Mouse (Mus musculus) kidney, adult 2 months (tissue): ENCODE data around the gene Gm45711. TPM values are rescaled to one million over a fixed set of nuclear protein-coding genes. Genes with fewer than 3 reads are reported as not detected.
"Not testable (repeated sequence)": the region's sequence is repeated elsewhere in the genome, so short reads cannot be mapped to it uniquely, and the experiment has no call there.

ENCODE experiments used
- DNase-seq: peaks from one replicate; pipeline ENCODE4 v3.0.0; 2021
- H3K27ac ChIP-seq: fragments of 200-500 bp; 2 replicates; pipeline ENCODE4 v1.5.1; 2012; ENCODE audit warnings: low read depth, low read length, control low read depth, inconsistent platforms; ENCODE audit not compliant: insufficient read depth
- H3K27me3 ChIP-seq: fragments of 200-500 bp; replicated peaks from 2 replicates; pipeline ENCODE4 v1.6.1; 2012; ENCODE audit warnings: mild to moderate bottlenecking, moderate library complexity, low read length, inconsistent platforms; ENCODE audit not compliant: control insufficient read depth, insufficient read depth
- H3K36me3 ChIP-seq: fragments of 200-500 bp; 2 replicates; pipeline ENCODE4 v1.6.1; 2012; ENCODE audit warnings: mild to moderate bottlenecking, moderate library complexity, low read length, inconsistent platforms; ENCODE audit not compliant: control insufficient read depth, insufficient read depth
- H3K4me1 ChIP-seq: fragments of 200-500 bp; 2 replicates; pipeline ENCODE4 v1.6.1; 2011; ENCODE audit warnings: low read length; ENCODE audit not compliant: control insufficient read depth, insufficient read depth
- H3K4me3 ChIP-seq: fragments of 200-500 bp; 2 replicates; pipeline ENCODE4 v1.5.1; 2011; ENCODE audit warnings: mild to moderate bottlenecking, low read depth, low read length, control low read depth; ENCODE audit not compliant: insufficient read depth
- CTCF ChIP-seq: fragments of 200-500 bp; conservative IDR thresholded peaks from 2 replicates; pipeline ENCODE4 v1.5.1; 2011; ENCODE audit warnings: low read depth, mild to moderate bottlenecking, control low read depth, low read length, moderate library complexity, mixed read lengths; ENCODE audit not compliant: insufficient read depth, insufficient read length
- POLR2A ChIP-seq: fragments of 200-500 bp; IDR thresholded peaks from one replicate; pipeline ENCODE4 v1.6.1; 2011; ENCODE audit warnings: low read depth, low read length, control low read depth
- WGBS: fragments of 180-500 bp; shearing (Covaris S2); methylation state at CpG from one replicate; pipeline ENCODE4 v1.1.7; 2018; 5-methylcytosine and 5-hydroxymethylcytosine counted together
- polyA plus RNA-seq: library from polyadenylated mRNA; depleted of rRNA; stranded (reverse); fragments of >200 nt; gene quantifications from 2 replicates; pipeline ENCODE4 v1.2.3, GENCODE M21; 2012

Gm45711 gene
- polyA plus RNA-seq, 1 experiment = not detected

DNA sequence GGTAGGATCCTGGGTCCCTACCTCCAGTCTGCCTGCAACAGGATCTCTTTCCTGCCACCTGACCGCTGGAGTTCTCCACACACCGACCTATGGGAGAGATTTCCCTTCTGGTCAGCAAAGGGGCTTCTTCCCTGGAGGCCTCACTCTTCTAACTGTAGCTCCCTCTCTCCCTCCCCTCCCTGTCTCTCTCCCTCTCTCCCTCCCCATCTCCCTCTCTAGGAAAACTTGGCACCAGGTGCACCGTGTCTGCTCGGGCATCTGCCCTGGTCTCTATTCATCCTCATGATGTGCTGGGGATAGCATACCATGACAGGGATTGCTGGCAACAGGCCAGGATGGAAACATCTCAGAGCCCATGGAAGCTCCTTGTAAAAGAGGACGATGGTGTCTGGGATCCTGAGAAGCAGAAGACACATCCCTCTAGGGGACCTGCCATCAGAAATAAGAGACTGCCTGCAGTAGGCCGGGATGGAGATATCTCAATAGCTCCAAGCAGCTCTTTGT, 40.9 kb downstream of the Gm45711 start:
- no peak overlapping the region for H3K4me3 ChIP-seq
- TF ChIP-seq CTCF (no peak), POLR2A (no peak)
- WGBS = 76% methylated on average over 6 of the region's 6 CpGs
- no peaks in the 10 kb centered on the region for H3K27me3 ChIP-seq
- H3K4me1 ChIP-seq = no peaks in the 10 kb centered on the region
- DNase-seq = no peak
- no peaks in the 10 kb centered on the region for H3K36me3 ChIP-seq
- H3K27ac ChIP-seq = no peak overlapping the region

DNA sequence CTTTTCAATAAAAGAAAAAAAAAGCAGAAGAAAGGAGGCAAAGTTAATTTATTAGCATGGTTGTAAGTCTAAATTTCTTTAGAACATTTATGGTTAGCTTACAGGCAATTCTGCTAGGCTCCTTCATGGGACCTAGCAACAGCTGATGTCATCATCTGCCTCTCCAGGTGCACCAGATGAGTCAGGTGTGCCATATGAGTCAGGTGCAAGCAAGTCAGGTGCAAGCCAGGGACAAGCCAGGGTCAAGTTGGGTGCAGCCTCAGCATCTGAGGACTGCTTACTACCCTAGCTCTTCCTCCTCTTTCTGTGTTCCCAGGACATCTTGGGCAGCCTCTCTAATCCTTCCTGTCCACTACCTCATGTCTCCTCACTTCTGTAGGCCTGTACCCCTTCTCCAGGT, 41.5 kb downstream of the Gm45711 start:
- no peaks in the 10 kb centered on the region for H3K4me1 ChIP-seq
- H3K4me3 ChIP-seq = no peak overlapping the region
- no peak for TF ChIP-seq POLR2A
- TF ChIP-seq CTCF = no peak
- DNase-seq = no peak
- H3K36me3 ChIP-seq = no peaks in the 10 kb centered on the region
- H3K27me3 ChIP-seq = no peaks in the 10 kb centered on the region
- no peak overlapping the region for H3K27ac ChIP-seq

DNA sequence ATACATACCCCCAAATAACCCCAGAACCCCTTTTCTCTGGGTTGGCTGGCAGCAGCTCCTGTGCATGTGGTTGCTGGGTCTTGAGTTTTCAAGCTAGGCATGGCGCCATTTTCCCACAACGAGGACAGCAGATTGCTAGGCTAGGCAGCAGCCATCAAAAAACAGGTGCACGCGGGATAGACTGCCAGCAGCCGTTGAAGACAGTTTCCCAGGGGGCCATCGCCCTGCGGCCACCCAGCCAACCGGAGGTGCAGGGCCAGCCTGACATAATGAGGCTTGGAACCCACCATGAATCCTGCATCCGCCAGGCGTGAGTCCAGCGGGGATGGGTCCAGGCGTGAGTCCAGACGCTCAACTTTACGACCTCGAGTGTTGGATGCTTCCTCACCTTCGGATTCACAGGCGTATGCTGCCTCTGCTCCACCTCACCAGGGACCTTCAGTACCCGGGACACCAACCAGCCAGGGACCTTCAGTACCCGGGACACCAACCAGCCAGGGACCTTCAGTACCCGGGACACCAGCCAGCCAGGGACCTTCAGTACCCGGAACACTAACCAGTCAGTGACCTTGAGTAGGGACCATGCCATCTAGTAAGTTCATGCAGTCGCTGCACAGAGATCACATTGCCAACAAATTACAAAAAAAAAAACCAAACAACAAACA, 45.5 kb downstream of the Gm45711 start:
- not testable (repeated sequence) for H3K27ac ChIP-seq, H3K4me1 ChIP-seq, DNase-seq, H3K4me3 ChIP-seq, H3K27me3 ChIP-seq, H3K36me3 ChIP-seq
- 97% methylated on average over 22 of the region's 22 CpGs for WGBS

DNA sequence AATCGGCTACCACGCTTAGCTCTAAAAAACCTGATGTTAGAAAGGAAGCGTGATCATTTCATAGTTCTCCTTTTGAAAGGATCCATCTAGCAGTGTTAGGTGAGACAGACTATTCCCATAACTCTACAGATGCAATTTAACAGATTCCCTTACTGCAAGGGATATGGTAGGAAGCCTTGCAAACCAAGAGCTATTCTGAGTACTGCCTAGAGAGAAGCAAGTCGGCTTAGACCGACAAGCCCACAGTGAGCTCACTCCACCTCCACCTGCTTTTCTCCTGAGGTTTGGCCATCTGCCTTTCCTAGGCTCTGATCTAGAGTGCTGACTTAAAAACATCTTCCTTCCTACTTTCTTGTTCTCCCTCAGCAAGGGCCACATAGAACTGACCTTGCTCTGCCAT, 48.1 kb downstream of the Gm45711 start:
- 94% methylated on average over 5 of the region's 5 CpGs for WGBS
- not testable (repeated sequence) for H3K36me3 ChIP-seq, H3K4me3 ChIP-seq, DNase-seq, H3K4me1 ChIP-seq, H3K27me3 ChIP-seq, H3K27ac ChIP-seq

DNA sequence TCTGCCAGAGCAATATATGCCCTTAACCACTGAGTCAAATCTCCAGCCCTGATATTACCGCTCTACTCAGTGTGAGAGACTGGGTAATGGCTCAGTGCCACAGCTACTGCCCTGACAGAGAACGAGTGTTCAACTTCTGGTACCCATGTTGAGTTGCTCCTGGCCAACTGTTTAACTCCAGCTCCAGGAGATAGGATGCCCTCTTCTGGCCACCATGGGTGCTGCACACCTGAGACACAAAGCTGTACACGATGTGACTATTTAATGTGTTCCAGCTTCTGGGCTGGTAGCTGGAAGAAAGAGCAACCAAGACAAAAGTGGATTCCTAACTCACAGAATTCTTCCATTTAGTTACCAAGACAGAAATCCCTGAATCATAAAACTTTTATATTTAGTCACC, 56.9 kb downstream of the Gm45711 start:
- Histone ChIP-seq H3K4me3 (no peak overlapping the region), H3K36me3 (no peaks in the 10 kb centered on the region), H3K27me3 (no peaks in the 10 kb centered on the region), H3K27ac (no peak overlapping the region), H3K4me1 (no peaks in the 10 kb centered on the region; the same call in 1 of the 2 replicates)
- DNase-seq = peak; percentile 12
- TF ChIP-seq POLR2A (no peak), CTCF (peak; percentile 48)
- WGBS = 87% methylated on average over 3 of the region's 3 CpGs

DNA sequence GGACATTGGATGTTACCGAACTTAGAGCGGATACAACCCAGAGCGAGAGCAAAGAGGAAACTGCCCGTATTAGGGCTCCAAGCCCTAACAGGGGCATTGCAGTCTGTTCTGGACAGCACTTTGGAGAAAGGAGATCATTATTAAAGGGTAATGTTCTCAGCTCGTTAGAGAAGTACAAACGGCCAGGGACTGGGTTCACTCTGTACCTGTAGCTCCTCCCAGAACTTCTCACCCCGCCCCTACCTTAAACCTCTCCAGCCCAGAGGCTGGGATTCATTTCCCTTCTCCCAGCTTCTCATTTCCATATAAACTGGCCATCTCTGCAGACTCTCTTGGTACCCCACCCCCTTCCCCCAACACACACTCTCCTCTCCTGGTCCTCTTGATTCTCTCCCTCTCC, 58.4 kb downstream of the Gm45711 start:
- 0% methylated on average over 7 of the region's 7 CpGs for WGBS
- Histone ChIP-seq H3K4me1 (no peaks in the 10 kb centered on the region; the same call in 1 of the 2 replicates), H3K36me3 (no peaks in the 10 kb centered on the region), H3K27me3 (no peaks in the 10 kb centered on the region), H3K27ac (no peak overlapping the region), H3K4me3 (peak overlapping the region; percentile 34)
- peak; percentile 35 for DNase-seq
- TF ChIP-seq CTCF (no peak), POLR2A (no peak)

DNA sequence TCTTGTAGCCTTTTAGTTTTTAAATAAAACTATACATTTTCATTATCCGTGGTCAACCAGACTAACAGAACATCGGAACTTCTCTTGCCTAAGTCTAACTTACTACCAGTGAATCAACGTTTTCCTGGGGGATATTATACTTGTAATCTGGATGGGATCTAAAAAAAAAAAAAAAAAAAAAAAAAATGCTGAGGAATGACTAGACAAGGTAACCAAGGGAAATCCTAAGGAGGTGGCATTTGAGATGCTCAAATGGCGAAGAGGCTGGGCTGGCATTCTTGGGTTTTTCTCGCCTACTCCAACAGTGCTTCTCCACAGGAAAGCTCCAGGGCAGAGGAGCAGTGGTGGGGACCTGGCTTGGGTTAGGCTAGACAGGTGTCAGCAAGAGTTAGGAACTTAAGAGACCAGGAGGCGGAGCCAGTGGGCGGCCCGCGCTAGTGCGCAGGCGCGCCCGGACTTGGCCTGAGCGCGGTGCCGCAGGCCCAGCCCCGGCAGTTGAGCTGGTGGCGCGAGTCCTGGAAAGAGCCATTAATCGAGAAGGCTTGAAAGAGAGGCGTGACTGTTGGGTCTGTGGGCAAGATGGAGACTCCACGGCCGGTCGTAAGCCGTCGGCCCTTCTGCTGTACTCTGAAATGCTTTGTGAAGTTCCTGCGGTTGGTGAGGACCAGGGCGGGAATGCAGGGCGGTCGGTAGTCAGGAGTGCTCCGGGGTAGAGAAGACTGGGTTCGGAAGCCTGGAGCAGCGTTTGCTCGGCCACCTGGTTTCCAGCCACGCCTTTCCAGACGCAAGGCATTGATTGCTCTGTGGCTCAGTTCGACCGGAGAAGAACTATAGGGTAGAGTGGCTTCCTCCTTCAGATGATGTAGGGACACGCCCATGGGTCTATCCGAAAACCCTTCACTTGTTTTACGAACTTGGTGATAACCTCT, 59.2 kb downstream of the Gm45711 start, which contains the start of gene Cklf:
Gene Cklf, plus strand, starts transcription at position 423 of the 929 bp plus-strand sequence.
- no peak within 1 kb of the TSS for H3K27ac ChIP-seq
- WGBS = 4% methylated on average over 41 of the region's 41 CpGs
- peak; percentile 93 for DNase-seq

More for the DNA sequence above, 59.2 kb downstream of the Gm45711 start, which contains the start of gene Cklf:
- H3K4me1 ChIP-seq = no peaks in the 10 kb centered on the region; the same call in 1 of the 2 replicates
- TF ChIP-seq POLR2A (peak; percentile 42), CTCF (0 out of 2 replicates have a peak, but pooled peaks have one; percentile 25)
- peak within 1 kb of the TSS; percentile 77 for H3K4me3 ChIP-seq
- H3K27me3 ChIP-seq = no peaks in the 10 kb centered on the region
- no peaks in the 10 kb centered on the region for H3K36me3 ChIP-seq
